Mouse (Mus musculus) liver, embryonic 14.5 days (tissue): ENCODE measurements around the gene Zfp811. TPM values are rescaled to one million over a fixed set of nuclear protein-coding genes. Genes with fewer than 3 reads are reported as not detected.

ENCODE experiments used
- ATAC-seq: fragments of 200-750 bp; cut with Nextera tagmentation; 2 replicates; pipeline ENCODE4 v1.8.0; 2017; ENCODE audit warnings: moderate number of reproducible peaks, mild to moderate bottlenecking, moderate library complexity; ENCODE audit not compliant: insufficient read depth
- DNase-seq, 3 experiments: peaks; one replicate each; pipeline ENCODE4 v3.0.0-alpha.2; 2012 to 2013; ENCODE audit warnings: low read depth in 3 of 3, low spot score in 3 of 3
- H3K27ac ChIP-seq: fragments of 300-500 bp; sonication (generic); 2 replicates; pipeline ENCODE4 v1.5.1; 2014; ENCODE audit warnings: moderate library complexity, mild to moderate bottlenecking, control low read depth, inconsistent platforms
- H3K27me3 ChIP-seq: fragments of 300-500 bp; sonication (generic); 2 replicates; pipeline ENCODE4 v1.6.1; 2014; ENCODE audit warnings: mild to moderate bottlenecking, low read length, moderate library complexity; ENCODE audit not compliant: control insufficient read depth, insufficient read depth
- H3K36me3 ChIP-seq: fragments of 300-500 bp; sonication (generic); replicated peaks from 2 replicates; pipeline ENCODE4 v1.6.1; 2014; ENCODE audit warnings: low read depth; ENCODE audit not compliant: control insufficient read depth, insufficient read depth
- H3K4me1 ChIP-seq, 2 experiments: fragments of 200-500 bp in 1 of 2; fragments of 300-500 bp in 1 of 2; sonication (generic) in 1 of 2; replicated peaks; 2 replicates each; pipeline ENCODE4 v1.6.1; 2012 to 2014; ENCODE audit warnings: antibody characterized with exemption in 1 of 2, inconsistent platforms in 1 of 2, low read length in 1 of 2; ENCODE audit not compliant: control insufficient read depth in 2 of 2, insufficient read depth in 2 of 2
- H3K4me2 ChIP-seq: fragments of 300-500 bp; sonication (generic); 2 replicates; pipeline ENCODE4 v1.6.1; 2014; ENCODE audit warnings: low read depth, mild to moderate bottlenecking, control low read depth, moderate library complexity
- H3K4me3 ChIP-seq, 2 experiments: fragments of 200-500 bp in 1 of 2; fragments of 300-500 bp in 1 of 2; sonication (generic) in 1 of 2; 2 replicates each; pipeline ENCODE4 v1.5.1; 2012 to 2014; ENCODE audit warnings: low read depth in 2 of 2, low read length in 2 of 2, mild to moderate bottlenecking in 2 of 2, control low read depth in 1 of 2, inconsistent platforms in 1 of 2, moderate library complexity in 1 of 2; ENCODE audit not compliant: insufficient read depth in 1 of 2
- H3K9ac ChIP-seq: fragments of 300-500 bp; sonication (generic); replicated peaks from 2 replicates; pipeline ENCODE4 v1.6.1; 2014; ENCODE audit warnings: mild to moderate bottlenecking, control low read depth, moderate library complexity
- H3K9me3 ChIP-seq: fragments of 300-500 bp; sonication (generic); 2 replicates; pipeline ENCODE4 v1.6.1; 2016; ENCODE audit warnings: low read length, mixed read lengths; ENCODE audit not compliant: control insufficient read depth
- CTCF ChIP-seq: IDR thresholded peaks from 2 replicates; pipeline ENCODE4 v1.5.1; 2016; ENCODE audit warnings: antibody characterized with exemption, low read depth, control low read depth
- EP300 ChIP-seq: IDR thresholded peaks from 2 replicates; pipeline ENCODE4 v1.6.1; 2016; ENCODE audit warnings: antibody characterized with exemption, low read depth
- WGBS: fragments of 180-500 bp; shearing (Covaris S2); extraction: QIAGEN DNeasy Blood & Tissue Kit; methylation state at CpG from one replicate; pipeline ENCODE4 v1.1.7; 2014; ENCODE audit not compliant: insufficient replicate concordance; 5-methylcytosine and 5-hydroxymethylcytosine counted together
- polyA plus RNA-seq, 2 experiments: library from polyadenylated mRNA; depleted of rRNA in 1 of 2; stranded (reverse) in 1 of 2; unstranded in 1 of 2; fragments of >200 nt; fragmentation: Nextera tagmentation in 1 of 2; extraction: Ambion mirVana in 1 of 2; gene quantifications; 2 replicates each; pipeline versions ENCODE4 v1.2.1 to v1.2.3; 2012 to 2014

Gene Zfp811
- polyA plus RNA-seq, 2 experiments, result 0.04 to 0.10 TPM

- H3K4me3 ChIP-seq, result no peak overlapping the region
- no peak for DNase-seq
- peaks cover 0 to 5% of the 10 kb centered on the region in 2 experiments; a peak in 1 of 4 replicates for H3K4me1 ChIP-seq
- no peak overlapping the region for H3K4me2 ChIP-seq
- H3K9me3 ChIP-seq, result no peaks in the 10 kb centered on the region
- WGBS, result 54% methylated on average over 5 of the region's 5 CpGs
- no peak overlapping the region for H3K27ac ChIP-seq
- ATAC-seq, result no peak
- TF ChIP-seq CTCF, result no peak
- no peak for TF ChIP-seq EP300
- no peaks in the 10 kb centered on the region for H3K27me3 ChIP-seq
- H3K9ac ChIP-seq, result no peak overlapping the region
- no peaks in the 10 kb centered on the region for H3K36me3 ChIP-seq
Observed at GRCm38 (mm10) chr17:32757331-32757730, 52.4 kb downstream of the Zfp811 start.

GRCm38 (mm10) chr17:32753634-32754033 lies 56.1 kb downstream of the Zfp811 start:
- no peaks in the 10 kb centered on the region for H3K36me3 ChIP-seq
- DNase-seq, result no peak
- 23% methylated on average over 12 of the region's 12 CpGs for WGBS

GRCm38 (mm10) chr17:32752813-32753360 lies 56.8 kb downstream of the Zfp811 start:
- H3K4me2 ChIP-seq, result no peak overlapping the region
- H3K36me3 ChIP-seq, result no peaks in the 10 kb centered on the region
- H3K4me3 ChIP-seq, result no peak overlapping the region
- no peak overlapping the region for H3K27ac ChIP-seq
- H3K4me1 ChIP-seq, result peaks cover 0 to 5% of the 10 kb centered on the region in 2 experiments; a peak in 1 of 4 replicates
- TF ChIP-seq EP300, result 0 out of 2 replicates have a peak, but pooled peaks have one; percentile 27
- TF ChIP-seq CTCF, result no peak
- ATAC-seq, result peak; percentile 33; the same call in 1 of the 2 replicates
- no peaks in the 10 kb centered on the region for H3K27me3 ChIP-seq
- WGBS, result 31% methylated on average over 6 of the region's 6 CpGs
- H3K9me3 ChIP-seq, result no peaks in the 10 kb centered on the region
- no peak for DNase-seq
- H3K9ac ChIP-seq, result no peak overlapping the region

More at GRCm38 (mm10) chr17:32753634-32754033, 56.1 kb downstream of the Zfp811 start:
- no peak overlapping the region for H3K9ac ChIP-seq
- no peak for ATAC-seq
- H3K27me3 ChIP-seq, result no peaks in the 10 kb centered on the region
- no peak overlapping the region for H3K27ac ChIP-seq
- no peak overlapping the region for H3K4me2 ChIP-seq
- no peaks in the 10 kb centered on the region for H3K9me3 ChIP-seq
- H3K4me3 ChIP-seq, result no peak overlapping the region
- TF ChIP-seq CTCF (peak; percentile 32), EP300 (no peak)
- H3K4me1 ChIP-seq, result peaks cover 0 to 5% of the 10 kb centered on the region in 2 experiments; a peak in 1 of 4 replicates

- DNase-seq (no peak), ATAC-seq (no peak)
- Histone ChIP-seq H3K36me3 (no peaks in the 10 kb centered on the region), H3K9me3 (no peaks in the 10 kb centered on the region), H3K4me2 (no peak overlapping the region), H3K27ac (no peak overlapping the region), H3K9ac (no peak overlapping the region), H3K27me3 (no peaks in the 10 kb centered on the region), H3K4me1 (peaks cover 0 to 5% of the 10 kb centered on the region in 2 experiments; a peak in 1 of 4 replicates), H3K4me3 (no peak overlapping the region)
- 32% methylated on average over 5 of the region's 5 CpGs for WGBS
- TF ChIP-seq CTCF, result no peak
- TF ChIP-seq EP300, result no peak
Observed at GRCm38 (mm10) chr17:32750611-32751010, 59.1 kb downstream of the Zfp811 start.

Other genes starting within 250 kb of the Zfp811 start
- gene Cyp4f37, start 188.6 kb downstream of the Zfp811 start, polyA plus RNA-seq (2012; rRNA removed), result not detected in 2 replicates
- gene Cyp4f37, start 188.6 kb downstream of the Zfp811 start, polyA plus RNA-seq (2014; fragmentation: Nextera tagmentation; extraction: Ambion mirVana), result not detected in 2 replicates
- gene Cyp4f40, start 151.0 kb downstream of the Zfp811 start, polyA plus RNA-seq (2012; rRNA removed), result not detected in 2 replicates
- not detected in 2 replicates for gene Cyp4f40, start 151.0 kb downstream of the Zfp811 start, polyA plus RNA-seq (2014; fragmentation: Nextera tagmentation; extraction: Ambion mirVana)
- gene Cyp4f15, start 124.3 kb downstream of the Zfp811 start, polyA plus RNA-seq (2012; rRNA removed), result 3.9 and 4.4 TPM in 2 replicates
- 2.3 and 3.0 TPM in 2 replicates for gene Cyp4f15, start 124.3 kb downstream of the Zfp811 start, polyA plus RNA-seq (2014; fragmentation: Nextera tagmentation; extraction: Ambion mirVana)
- 7.4 and 8.0 TPM in 2 replicates for gene Zfp871, start 21.6 kb downstream of the Zfp811 start, polyA plus RNA-seq (2012; rRNA removed)
- gene Zfp871, start 21.6 kb downstream of the Zfp811 start, polyA plus RNA-seq (2014; fragmentation: Nextera tagmentation; extraction: Ambion mirVana), result 9.4 and 10.6 TPM in 2 replicates
- gene Zfp799, start 20.3 kb upstream of the Zfp811 start, polyA plus RNA-seq (2012; rRNA removed), result 0.60 and 0.71 TPM in 2 replicates
- 1.0 and 1.5 TPM in 2 replicates for gene Zfp799, start 20.3 kb upstream of the Zfp811 start, polyA plus RNA-seq (2014; fragmentation: Nextera tagmentation; extraction: Ambion mirVana)
- gene Zfp870, start 81.7 kb upstream of the Zfp811 start, polyA plus RNA-seq (2012; rRNA removed), result 0.55 and 0.79 TPM in 2 replicates
- gene Zfp870, start 81.7 kb upstream of the Zfp811 start, polyA plus RNA-seq (2014; fragmentation: Nextera tagmentation; extraction: Ambion mirVana), result 1.5 and 2.8 TPM in 2 replicates
- 0.02 TPM in 1 of 2 replicates, not detected in the other for gene Cyp4f14, start 107.4 kb upstream of the Zfp811 start, polyA plus RNA-seq (2012; rRNA removed)
- gene Cyp4f14, start 107.4 kb upstream of the Zfp811 start, polyA plus RNA-seq (2014; fragmentation: Nextera tagmentation; extraction: Ambion mirVana), result not detected in 2 replicates
- 3.3 and 3.6 TPM in 2 replicates for gene Cyp4f13, start 137.5 kb upstream of the Zfp811 start, polyA plus RNA-seq (2012; rRNA removed)
- 4.1 and 6.0 TPM in 2 replicates for gene Cyp4f13, start 137.5 kb upstream of the Zfp811 start, polyA plus RNA-seq (2014; fragmentation: Nextera tagmentation; extraction: Ambion mirVana)
- gene Zfp472, start 155.9 kb upstream of the Zfp811 start, polyA plus RNA-seq (2012; rRNA removed), result 1.3 and 2.3 TPM in 2 replicates
- 6.1 and 6.8 TPM in 2 replicates for gene Zfp472, start 155.9 kb upstream of the Zfp811 start, polyA plus RNA-seq (2014; fragmentation: Nextera tagmentation; extraction: Ambion mirVana)
- 1.1 and 1.8 TPM in 2 replicates for gene Zfp952, start 183.2 kb upstream of the Zfp811 start, polyA plus RNA-seq (2012; rRNA removed)
- gene Zfp952, start 183.2 kb upstream of the Zfp811 start, polyA plus RNA-seq (2014; fragmentation: Nextera tagmentation; extraction: Ambion mirVana), result 2.2 and 2.3 TPM in 2 replicates
- 0.61 and 1.1 TPM in 2 replicates for gene Zfp763, start 223.5 kb upstream of the Zfp811 start, polyA plus RNA-seq (2012; rRNA removed)
- gene Zfp763, start 223.5 kb upstream of the Zfp811 start, polyA plus RNA-seq (2014; fragmentation: Nextera tagmentation; extraction: Ambion mirVana), result 1.8 and 2.0 TPM in 2 replicates